Mouse (Mus musculus): Measurements from ENCODE around the gene Bcat1.

GRCm38 (mm10) chr6:145100923-145101322 lies 24.9 kb upstream of the Bcat1 start:
- TF ChIP-seq CTCF (IDR thresholded peaks at IDR 0.05; ENCODE audit: extremely low read depth, insufficient read depth, low read length) = no peak
- TF ChIP-seq POLR2A (IDR thresholded peaks at IDR 0.05; ENCODE audit: extremely low read depth, insufficient read depth, low read length) = no peak

Data from cortical plate, adult 2 months (tissue).